Mouse (Mus musculus): ENCODE data around the gene Atf7. TPM values are rescaled to one million over a fixed set of nuclear protein-coding genes. Genes with fewer than 3 reads are reported as not detected.

Gene Atf7
- polyA plus RNA-seq, 1 experiment from 2014 or later: 46.2 TPM

DNA sequence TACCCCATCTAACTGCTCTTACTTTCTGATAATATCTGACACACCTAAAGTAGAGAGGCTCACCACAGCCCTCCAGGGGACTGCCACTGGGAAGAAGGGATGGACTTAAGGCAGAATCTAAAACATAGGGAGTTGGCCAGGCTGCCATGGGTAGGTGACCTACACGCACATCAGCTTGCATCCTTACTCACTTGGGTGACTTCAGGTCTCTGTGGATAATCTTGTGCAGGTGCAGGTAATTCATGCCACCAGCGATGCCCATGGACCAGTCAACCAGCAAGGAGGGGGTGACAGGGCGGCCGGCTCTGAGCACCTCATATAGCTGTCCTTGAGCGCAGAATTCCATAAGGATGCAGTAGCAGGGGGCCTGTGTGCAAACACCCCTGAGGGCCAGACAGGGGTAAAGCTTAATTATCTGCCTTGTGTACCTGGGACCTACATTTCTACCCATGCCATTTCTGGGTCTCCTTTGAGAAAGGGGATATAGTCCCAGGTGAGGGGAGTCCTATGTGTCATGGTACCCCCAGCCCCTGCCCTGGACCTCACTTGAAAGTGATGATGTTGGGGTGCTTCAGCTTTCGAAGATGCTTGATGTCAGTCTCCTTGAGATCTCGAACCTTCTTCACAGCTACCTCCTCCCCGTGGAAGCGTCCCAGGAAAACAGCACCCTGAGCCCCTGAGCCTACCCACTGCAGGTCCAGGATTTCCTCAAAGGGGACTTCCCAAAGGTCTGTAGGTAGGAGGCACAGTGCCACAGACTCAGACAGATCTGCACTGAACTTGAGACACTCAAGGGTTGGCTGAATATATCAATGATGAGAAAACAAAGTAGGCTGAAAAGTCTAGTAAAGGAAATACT, 121.1 kb downstream of the Atf7 start:
- no peak for ATAC-seq (ENCODE audit: insufficient number of reproducible peaks, insufficient read depth, low FRiP score, low TSS enrichment, low read depth)

DNA sequence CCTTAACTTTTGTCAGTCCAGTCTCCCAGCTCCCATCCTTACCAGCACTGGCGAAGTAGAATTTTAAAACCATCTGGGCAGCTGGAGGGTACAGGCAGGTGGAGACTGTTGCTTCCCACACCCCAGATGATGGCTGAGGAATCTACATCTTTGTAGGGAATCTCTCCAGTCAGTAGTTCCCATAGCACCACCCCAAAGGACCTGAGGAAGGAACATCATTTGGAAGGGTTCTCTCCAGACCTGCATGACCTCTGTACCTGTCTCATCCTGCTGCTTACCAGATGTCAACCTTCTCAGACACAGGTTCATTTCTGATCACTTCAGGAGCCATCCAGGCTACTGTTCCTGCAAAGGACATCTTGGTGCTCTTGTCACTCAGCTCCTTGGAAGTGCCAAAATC, 121.8 kb downstream of the Atf7 start, which contains the start of gene Gm10337:
TSS of gene Gm10337 (plus strand) at position 276 of the 400 bp plus-strand sequence.
- Histone ChIP-seq H3K4me1 (no peaks in the 10 kb centered on the region), H3K27ac (no peak within 1 kb of the TSS), H3K4me2 (no peak within 1 kb of the TSS), H3K9me3 (no peaks in the 10 kb centered on the region), H3K4me3 (no peak within 1 kb of the TSS), H3K9ac (no peak within 1 kb of the TSS), H3K36me3 (peaks cover 81% of the 10 kb centered on the region), H3K27me3 (no peaks in the 10 kb centered on the region)
- no peak for ATAC-seq (ENCODE audit: insufficient number of reproducible peaks, insufficient read depth, low FRiP score, low TSS enrichment, low read depth)
- WGBS: 88% methylated on average over 1 of the region's 1 CpGs

More for the DNA sequence above, 121.1 kb downstream of the Atf7 start:
- Histone ChIP-seq H3K9ac (no peak overlapping the region), H3K4me3 (no peak overlapping the region), H3K27ac (no peak overlapping the region), H3K4me1 (no peaks in the 10 kb centered on the region), H3K4me2 (no peak overlapping the region), H3K27me3 (no peaks in the 10 kb centered on the region), H3K36me3 (peaks cover 77% of the 10 kb centered on the region), H3K9me3 (no peaks in the 10 kb centered on the region)
- 89% methylated on average over 9 of the region's 9 CpGs for WGBS

DNA sequence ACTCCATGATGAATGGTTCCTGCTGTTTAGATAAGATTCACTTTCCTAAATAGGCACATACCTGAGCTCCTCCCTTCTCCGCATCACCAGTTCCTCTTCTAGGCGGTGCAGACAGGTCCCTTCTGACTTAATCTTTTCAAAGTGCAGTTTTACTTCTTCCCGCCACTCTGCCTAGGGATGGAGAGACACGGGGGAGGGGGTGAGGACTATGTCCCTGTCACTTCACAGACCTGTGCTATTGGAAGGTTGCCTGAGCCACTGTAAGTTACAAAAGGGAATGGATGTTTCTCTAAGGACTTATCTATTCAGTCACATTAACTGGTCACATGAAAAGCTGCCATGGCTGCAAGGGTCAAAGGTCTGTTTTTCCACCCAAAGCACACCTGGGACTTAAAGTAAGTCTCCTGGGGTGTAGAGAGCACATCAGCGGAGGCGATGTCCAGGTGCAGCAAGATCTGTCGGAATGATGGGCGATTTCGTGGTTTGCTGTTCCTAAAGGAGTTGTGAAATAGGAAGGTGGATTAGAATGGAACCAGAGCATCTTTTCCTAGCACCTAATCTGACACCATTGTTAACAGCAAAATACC, 122.9 kb downstream of the Atf7 start:
- no peaks in the 10 kb centered on the region for H3K4me1 ChIP-seq
- no peak overlapping the region for H3K4me2 ChIP-seq
- no peaks in the 10 kb centered on the region for H3K27me3 ChIP-seq
- H3K27ac ChIP-seq: no peak overlapping the region
- H3K4me3 ChIP-seq: no peak overlapping the region
- peaks cover 86% of the 10 kb centered on the region for H3K36me3 ChIP-seq
- WGBS: 74% methylated on average over 9 of the region's 9 CpGs
- no peak overlapping the region for H3K9ac ChIP-seq
- H3K9me3 ChIP-seq: no peaks in the 10 kb centered on the region
- ATAC-seq (ENCODE audit: insufficient number of reproducible peaks, insufficient read depth, low FRiP score, low TSS enrichment, low read depth): no peak

DNA sequence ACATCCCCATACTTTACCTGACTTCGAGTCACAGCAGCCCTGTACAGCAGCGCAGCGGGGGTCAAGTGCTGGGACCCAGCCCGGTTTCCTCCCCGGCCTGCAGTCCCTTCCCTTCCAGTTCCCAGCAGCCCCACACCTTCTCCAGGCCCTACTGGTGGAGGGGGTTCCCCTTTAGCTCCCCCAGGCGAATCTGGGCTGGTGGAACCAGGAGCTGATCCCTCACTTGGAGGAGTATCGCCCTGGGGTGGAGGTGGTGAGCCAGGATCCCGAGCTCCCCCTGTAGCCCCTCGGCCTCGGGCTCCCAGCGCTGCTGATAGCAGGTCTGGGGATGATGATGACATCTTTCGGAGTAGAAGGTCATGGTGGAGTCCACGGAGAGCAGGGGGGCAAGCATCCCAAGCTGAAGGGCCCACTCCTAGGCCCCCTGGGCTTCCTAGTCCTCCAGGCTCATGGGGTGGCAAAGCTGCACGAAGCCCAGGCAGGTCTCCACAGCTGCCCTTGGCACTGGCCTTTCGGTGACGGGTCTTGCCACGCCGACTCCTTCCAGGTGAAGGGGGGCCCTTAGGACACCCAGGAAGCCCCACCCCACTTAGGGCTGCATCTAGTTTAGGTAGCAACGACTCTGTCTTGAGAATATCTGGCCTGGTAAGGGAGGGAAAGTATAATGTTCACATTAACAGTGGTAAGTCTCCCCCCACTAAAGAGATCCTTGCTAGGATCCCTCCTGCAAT, 124.0 kb downstream of the Atf7 start:
- Histone ChIP-seq H3K36me3 (peaks cover 94% of the 10 kb centered on the region), H3K9me3 (no peaks in the 10 kb centered on the region), H3K4me1 (no peaks in the 10 kb centered on the region), H3K4me3 (no peak overlapping the region), H3K27ac (no peak overlapping the region), H3K9ac (no peak overlapping the region), H3K27me3 (no peaks in the 10 kb centered on the region), H3K4me2 (no peak overlapping the region)
- whole genome bisulfite sequencing: 86% methylated on average over 19 of the region's 19 CpGs
- ATAC-seq (ENCODE audit: insufficient number of reproducible peaks, insufficient read depth, low FRiP score, low TSS enrichment, low read depth): no peak

DNA sequence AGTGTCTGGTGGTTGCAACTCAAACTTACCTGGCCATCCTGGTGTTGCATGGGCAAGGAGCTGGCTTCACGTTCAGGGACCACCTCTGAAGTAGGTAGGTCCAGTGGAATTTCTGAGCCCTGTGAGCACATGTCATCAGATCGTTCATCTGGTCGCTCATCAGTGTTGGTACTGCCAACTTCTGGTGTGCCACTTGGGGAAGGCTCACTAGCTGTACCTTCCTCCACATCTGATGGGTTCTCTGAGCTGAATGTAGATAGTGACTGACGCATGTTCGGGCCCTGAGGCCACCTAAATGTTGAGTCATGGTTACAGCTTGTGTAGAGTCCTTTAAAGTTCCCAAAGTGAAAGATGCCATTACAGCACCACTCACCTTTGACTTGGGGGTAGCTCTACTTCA, 124.8 kb downstream of the Atf7 start:
- H3K36me3 ChIP-seq: peaks cover 94% of the 10 kb centered on the region
- ATAC-seq (ENCODE audit: insufficient number of reproducible peaks, insufficient read depth, low FRiP score, low TSS enrichment, low read depth): no peak; the same call in 1 of the 2 replicates
- no peaks in the 10 kb centered on the region for H3K27me3 ChIP-seq
- H3K27ac ChIP-seq: no peak overlapping the region
- whole genome bisulfite sequencing: 82% methylated on average over 5 of the region's 5 CpGs
- H3K4me3 ChIP-seq: no peak overlapping the region
- no peak overlapping the region for H3K4me2 ChIP-seq
- H3K9ac ChIP-seq: no peak overlapping the region
- H3K4me1 ChIP-seq: no peaks in the 10 kb centered on the region
- H3K9me3 ChIP-seq: no peaks in the 10 kb centered on the region

DNA sequence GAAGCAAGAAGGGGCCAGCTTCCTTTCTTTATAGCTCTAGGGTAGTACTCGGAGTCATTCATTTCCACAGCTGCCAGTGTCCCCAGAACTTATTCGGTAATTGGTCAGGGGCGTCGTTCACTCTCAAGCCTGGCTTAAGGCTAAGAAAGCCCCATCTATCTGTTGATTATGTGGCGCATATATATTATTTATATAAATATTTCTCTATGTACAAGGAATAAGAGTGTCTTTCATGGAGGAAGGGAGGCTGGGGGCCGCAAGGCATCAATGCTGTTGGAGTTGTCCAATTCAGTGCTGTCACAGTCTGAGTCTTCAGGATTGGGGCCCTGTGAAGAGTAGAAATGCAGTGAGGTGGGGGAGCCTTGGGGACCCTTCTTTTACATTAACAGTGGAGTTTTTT, 125.4 kb downstream of the Atf7 start:
- Histone ChIP-seq H3K27me3 (no peaks in the 10 kb centered on the region), H3K36me3 (peaks cover 94% of the 10 kb centered on the region), H3K9me3 (no peaks in the 10 kb centered on the region), H3K9ac (no peak overlapping the region), H3K4me3 (no peak overlapping the region), H3K4me2 (no peak overlapping the region), H3K27ac (no peak overlapping the region), H3K4me1 (no peaks in the 10 kb centered on the region)
- WGBS: 88% methylated on average over 6 of the region's 6 CpGs
- no peak for ATAC-seq (ENCODE audit: insufficient number of reproducible peaks, insufficient read depth, low FRiP score, low TSS enrichment, low read depth)

DNA sequence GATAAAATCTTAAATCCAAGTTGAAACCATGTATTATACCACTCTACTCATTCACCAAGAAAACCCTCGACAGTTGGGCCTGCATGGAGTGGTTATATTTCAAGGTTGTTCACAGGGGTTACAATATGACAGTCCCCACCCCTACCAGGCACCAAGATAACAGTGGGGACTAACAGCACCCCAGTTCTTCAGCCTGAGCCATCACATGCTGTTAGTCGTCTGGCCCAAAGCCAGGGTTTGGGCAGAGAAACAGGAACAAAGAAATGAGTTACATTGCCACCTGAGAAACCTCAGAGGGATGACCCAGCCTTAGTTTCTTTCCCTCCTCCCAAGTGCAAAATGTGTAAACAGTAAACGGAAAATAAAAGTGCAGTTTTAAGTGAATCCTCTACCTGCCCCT, 125.9 kb downstream of the Atf7 start:
- H3K36me3 ChIP-seq: peaks cover 95% of the 10 kb centered on the region
- H3K27me3 ChIP-seq: no peaks in the 10 kb centered on the region
- H3K4me2 ChIP-seq: no peak overlapping the region
- no peak overlapping the region for H3K9ac ChIP-seq
- no peaks in the 10 kb centered on the region for H3K9me3 ChIP-seq
- no peak overlapping the region for H3K4me3 ChIP-seq
- ATAC-seq (ENCODE audit: insufficient number of reproducible peaks, insufficient read depth, low FRiP score, low TSS enrichment, low read depth): no peak
- H3K27ac ChIP-seq: no peak overlapping the region
- WGBS: 69% methylated on average over 3 of the region's 3 CpGs
- no peaks in the 10 kb centered on the region for H3K4me1 ChIP-seq

DNA sequence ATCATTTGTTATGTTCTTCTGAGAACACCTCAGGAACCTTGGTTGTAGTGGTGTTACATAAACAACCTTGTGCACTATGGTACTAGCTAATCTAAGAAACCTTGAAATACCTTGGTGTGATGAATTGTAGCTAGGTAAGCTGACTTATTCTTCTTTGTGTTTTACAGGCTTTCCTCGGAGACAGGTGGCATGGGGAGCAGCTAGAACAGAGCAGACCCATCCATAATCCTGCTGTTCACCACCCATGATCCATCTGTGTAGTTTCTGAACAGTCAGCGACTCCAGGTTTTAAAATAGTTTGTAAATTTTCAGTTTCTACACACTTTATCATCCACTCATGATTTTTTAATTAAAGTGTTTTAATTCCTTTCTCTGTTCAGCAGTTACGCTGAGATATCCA, 126.9 kb downstream of the Atf7 start:
- WGBS: 86% methylated on average over 3 of the region's 3 CpGs
- H3K4me3 ChIP-seq: no peak overlapping the region
- no peak overlapping the region for H3K27ac ChIP-seq
- H3K36me3 ChIP-seq: peaks cover 94% of the 10 kb centered on the region
- no peaks in the 10 kb centered on the region for H3K27me3 ChIP-seq
- ATAC-seq (ENCODE audit: insufficient number of reproducible peaks, insufficient read depth, low FRiP score, low TSS enrichment, low read depth): no peak
- H3K4me1 ChIP-seq: no peaks in the 10 kb centered on the region
- H3K9me3 ChIP-seq: no peaks in the 10 kb centered on the region
- H3K4me2 ChIP-seq: no peak overlapping the region
- H3K9ac ChIP-seq: no peak overlapping the region

DNA sequence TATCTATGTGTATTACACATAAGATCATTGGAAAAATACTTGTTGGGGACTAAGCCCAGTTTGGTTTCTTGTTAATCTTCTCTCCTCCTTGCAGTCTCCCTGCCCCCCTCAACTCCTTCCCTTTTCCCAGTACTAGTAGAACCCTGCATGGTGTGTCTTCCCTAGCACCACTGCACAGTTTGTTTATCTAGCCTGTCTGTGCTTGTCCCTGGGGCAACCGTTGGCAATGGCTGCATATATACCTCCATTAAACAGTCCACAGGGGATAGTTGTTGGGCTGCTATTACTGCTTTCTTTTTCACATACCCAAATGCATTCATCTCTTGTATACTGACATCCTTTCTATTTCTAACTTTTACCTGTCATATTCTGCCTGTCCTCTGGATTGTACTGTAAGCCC, 137.6 kb downstream of the Atf7 start:
- H3K9ac ChIP-seq: no peak overlapping the region
- H3K9me3 ChIP-seq: no peaks in the 10 kb centered on the region
- H3K4me1 ChIP-seq: no peaks in the 10 kb centered on the region
- ATAC-seq (ENCODE audit: insufficient number of reproducible peaks, insufficient read depth, low FRiP score, low TSS enrichment, low read depth): no peak
- WGBS: 67% methylated on average over 1 of the region's 1 CpGs
- no peaks in the 10 kb centered on the region for H3K27me3 ChIP-seq
- H3K27ac ChIP-seq: no peak overlapping the region
- H3K4me2 ChIP-seq: no peak overlapping the region
- H3K36me3 ChIP-seq: peaks cover 86% of the 10 kb centered on the region
- H3K4me3 ChIP-seq: no peak overlapping the region

DNA sequence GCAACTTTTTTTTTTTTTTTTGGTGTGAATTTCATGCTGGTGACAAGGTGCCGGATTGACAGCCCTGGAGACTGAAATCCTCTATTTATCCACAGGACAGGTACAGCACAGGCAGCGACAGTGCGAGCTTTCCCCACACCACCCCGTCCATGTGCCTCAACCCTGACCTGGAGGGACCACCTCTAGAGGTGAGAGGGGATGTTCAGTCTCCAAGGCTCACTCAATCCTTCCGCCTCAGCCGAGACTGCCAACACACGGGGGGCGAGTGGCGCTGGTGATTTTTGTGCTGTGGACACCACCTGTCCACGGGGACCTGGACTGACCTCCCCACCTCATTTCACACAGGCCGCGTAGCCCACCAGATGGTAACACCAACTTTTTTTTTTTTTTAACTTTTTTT, 139.4 kb downstream of the Atf7 start:
- Histone ChIP-seq H3K9me3 (no peaks in the 10 kb centered on the region), H3K4me1 (no peaks in the 10 kb centered on the region), H3K36me3 (peaks cover 88% of the 10 kb centered on the region), H3K9ac (no peak overlapping the region), H3K27me3 (no peaks in the 10 kb centered on the region), H3K4me2 (no peak overlapping the region), H3K27ac (no peak overlapping the region), H3K4me3 (no peak overlapping the region)
- no peak for ATAC-seq (ENCODE audit: insufficient number of reproducible peaks, insufficient read depth, low FRiP score, low TSS enrichment, low read depth)
- WGBS: 93% methylated on average over 12 of the region's 12 CpGs

DNA sequence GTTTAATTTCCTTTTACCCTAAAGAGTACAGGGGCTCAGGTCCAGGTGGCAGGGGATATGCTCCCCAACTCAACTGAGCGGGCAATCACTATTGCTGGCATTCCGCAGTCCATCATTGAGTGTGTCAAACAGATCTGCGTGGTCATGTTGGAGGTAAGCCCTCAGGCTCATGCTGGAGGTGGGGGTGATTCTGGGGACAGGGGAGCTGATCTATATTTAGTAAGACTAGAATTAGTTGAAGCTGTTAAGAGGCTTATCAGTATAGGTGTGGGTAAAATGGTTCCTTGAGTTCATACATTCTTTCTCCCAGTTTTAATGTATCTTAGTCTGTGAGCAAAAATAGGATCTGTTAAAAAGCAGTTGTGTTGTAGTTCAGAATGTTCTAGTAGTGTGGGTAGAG, 142.1 kb downstream of the Atf7 start:
- no peaks in the 10 kb centered on the region for H3K27me3 ChIP-seq
- no peak overlapping the region for H3K9ac ChIP-seq
- H3K4me3 ChIP-seq: no peak overlapping the region
- H3K36me3 ChIP-seq: peaks cover 86% of the 10 kb centered on the region
- no peaks in the 10 kb centered on the region for H3K9me3 ChIP-seq
- H3K4me2 ChIP-seq: no peak overlapping the region
- 87% methylated on average over 3 of the region's 3 CpGs for WGBS
- no peaks in the 10 kb centered on the region for H3K4me1 ChIP-seq
- no peak for ATAC-seq (ENCODE audit: insufficient number of reproducible peaks, insufficient read depth, low FRiP score, low TSS enrichment, low read depth)
- no peak overlapping the region for H3K27ac ChIP-seq

All from embryonic facial prominence, embryonic 13.5 days (tissue).